Mouse (Mus musculus): ENCODE results near the gene Dscam.

Dscam gene

DNA sequence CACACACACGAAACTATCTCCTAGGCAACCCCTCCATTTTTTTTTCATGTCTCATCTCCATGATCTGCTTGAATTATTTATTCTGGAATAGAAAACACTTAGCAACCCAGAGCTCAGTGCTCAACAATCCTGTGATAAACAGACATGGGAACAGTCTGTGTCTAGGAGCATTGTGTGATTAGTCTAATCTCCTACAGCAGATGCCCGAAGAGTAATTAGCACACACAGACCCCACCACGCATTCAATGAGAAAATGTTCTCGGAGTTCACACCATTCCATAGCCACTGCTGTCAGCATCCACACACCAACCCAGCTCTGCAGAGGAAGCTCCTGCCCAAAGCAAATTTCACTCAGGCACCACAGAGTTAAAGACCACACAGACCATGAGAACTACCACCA is 146.1 kb downstream of the Dscam start:
- ATAC-seq (ENCODE audit: insufficient number of reproducible peaks, low FRiP score, low TSS enrichment): no peak

- no peak for ATAC-seq (ENCODE audit: insufficient number of reproducible peaks, low FRiP score, low TSS enrichment)
Measured at GRCm38 (mm10) chr16:97021496-97021895, 149.1 kb downstream of the Dscam start.

GRCm38 (mm10) chr16:97018304-97018703 is 152.2 kb downstream of the Dscam start:
- no peak for ATAC-seq (ENCODE audit: insufficient number of reproducible peaks, low FRiP score, low TSS enrichment)

GRCm38 (mm10) chr16:97017171-97017738 is 153.3 kb downstream of the Dscam start:
- ATAC-seq (ENCODE audit: insufficient number of reproducible peaks, low FRiP score, low TSS enrichment): no peak

- ATAC-seq (ENCODE audit: insufficient number of reproducible peaks, low FRiP score, low TSS enrichment): peak; percentile 43; the same call in 1 of the 2 replicates
Measured at GRCm38 (mm10) chr16:97016244-97016850, 154.2 kb downstream of the Dscam start.

DNA sequence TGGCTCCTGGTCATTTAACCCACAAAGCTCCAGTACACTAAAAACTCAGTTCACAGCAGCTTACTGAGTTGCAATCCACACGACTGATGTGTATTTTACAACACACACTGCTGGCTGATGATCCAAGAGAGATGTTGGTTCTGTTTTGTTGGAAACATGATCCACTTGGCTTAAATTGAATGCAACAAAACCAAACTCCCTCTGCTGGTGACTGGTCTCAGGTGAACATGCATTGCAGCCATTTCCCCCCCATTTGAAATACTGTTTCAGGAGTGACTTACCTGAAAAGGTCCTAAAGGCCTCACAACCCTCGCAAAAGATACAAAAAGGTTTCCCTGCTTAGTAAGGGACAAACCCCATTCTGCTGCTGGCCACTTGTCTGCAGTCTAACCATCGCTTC is 156.2 kb downstream of the Dscam start:
- ATAC-seq (ENCODE audit: insufficient number of reproducible peaks, low FRiP score, low TSS enrichment): no peak

DNA sequence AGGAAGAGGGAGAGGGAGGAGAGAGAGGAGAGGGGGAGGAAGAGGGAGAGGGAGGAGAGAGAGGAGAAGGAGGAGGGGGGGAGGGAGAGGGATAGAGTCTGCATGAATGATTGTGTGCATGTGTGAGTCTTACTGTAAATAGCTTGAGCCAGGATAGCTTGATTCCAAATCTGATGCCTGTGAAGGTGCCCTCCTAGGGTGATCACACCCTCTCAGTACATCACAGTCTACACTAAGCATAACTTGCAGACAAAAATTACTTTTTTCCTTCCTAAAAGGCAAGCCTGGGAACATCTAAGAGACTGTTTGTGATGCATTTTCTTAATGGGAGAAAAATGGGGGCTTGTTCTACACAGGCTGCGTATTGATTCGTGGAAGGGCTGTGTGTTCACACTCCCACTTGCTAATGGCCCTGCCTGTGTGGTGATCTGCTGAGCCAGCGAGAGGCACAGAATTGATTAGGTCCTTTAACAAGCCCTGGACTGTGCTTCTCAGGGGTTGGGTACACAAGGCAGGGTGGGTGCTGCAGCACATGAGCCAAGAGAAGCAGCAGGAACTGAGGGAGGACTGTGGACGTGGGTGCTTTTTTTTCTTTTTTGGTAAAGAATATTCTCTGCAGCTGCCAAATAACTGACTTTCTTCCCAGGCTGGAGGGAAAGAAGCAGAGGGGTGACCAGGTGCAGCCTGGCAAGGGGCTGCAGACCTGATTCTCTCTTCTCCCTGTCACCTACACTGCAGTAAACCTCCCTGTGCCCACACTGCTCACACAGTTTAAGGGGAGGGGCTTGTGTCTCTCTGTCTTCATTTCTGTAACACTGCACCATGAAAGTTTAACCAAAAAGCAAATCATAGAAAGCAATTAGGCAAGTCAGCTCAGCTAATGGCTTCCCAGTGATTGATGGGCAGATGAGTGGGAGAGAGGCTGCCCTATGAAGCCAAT is 161.2 kb downstream of the Dscam start:
- no peak for ATAC-seq (ENCODE audit: insufficient number of reproducible peaks, low FRiP score, low TSS enrichment)

DNA sequence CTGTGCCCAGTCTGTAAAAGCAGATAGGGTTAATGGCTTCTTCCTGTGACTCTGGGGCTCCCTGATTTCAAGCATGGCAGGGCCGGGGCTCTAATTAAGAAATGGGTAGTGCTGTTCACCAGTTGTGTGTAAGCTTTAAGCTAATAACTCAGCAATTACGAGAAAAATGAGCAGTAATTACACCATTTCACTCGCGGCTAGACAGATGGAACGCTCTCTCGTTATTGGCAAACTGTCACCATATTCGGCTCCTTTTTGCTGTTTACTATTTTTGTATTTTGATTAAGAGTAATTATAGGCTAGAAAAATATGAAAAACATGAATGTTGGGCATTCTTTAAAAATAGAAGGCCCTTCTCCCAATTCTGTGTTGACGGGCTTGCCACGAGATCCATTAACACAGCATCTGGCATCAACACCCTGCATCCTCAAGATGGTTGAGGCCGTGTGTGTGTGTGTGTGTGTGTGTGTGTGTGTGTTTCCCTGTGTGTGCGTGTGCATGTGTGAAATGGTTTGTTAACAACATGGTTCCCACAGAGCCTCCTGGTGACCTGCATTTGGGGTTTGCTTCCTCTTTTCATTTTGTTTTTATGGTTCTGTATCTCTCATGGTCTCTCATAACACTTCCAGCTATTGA is 162.5 kb downstream of the Dscam start:
- ATAC-seq (ENCODE audit: insufficient number of reproducible peaks, low FRiP score, low TSS enrichment): no peak

DNA sequence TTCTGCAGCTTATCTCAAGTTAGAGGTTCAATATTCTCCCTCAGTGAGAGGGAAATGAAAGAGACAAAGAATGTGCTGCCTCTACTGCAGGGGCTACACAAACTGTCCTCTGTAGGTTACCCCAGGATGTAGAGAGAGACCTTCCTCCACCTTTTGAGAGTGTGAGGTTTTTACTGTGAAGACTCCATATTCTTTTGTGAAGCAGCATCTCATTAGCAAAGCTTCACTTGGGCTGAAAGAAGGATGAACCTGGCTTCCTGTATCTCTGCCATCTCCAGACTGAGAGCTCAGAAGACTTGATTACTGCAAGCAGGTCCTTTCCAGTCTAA is 163.7 kb downstream of the Dscam start:
- no peak for ATAC-seq (ENCODE audit: insufficient number of reproducible peaks, low FRiP score, low TSS enrichment)

GRCm38 (mm10) chr16:97006041-97006853 is 164.3 kb downstream of the Dscam start:
- no peak for ATAC-seq (ENCODE audit: insufficient number of reproducible peaks, low FRiP score, low TSS enrichment)

GRCm38 (mm10) chr16:97003965-97004364 is 166.6 kb downstream of the Dscam start:
- ATAC-seq (ENCODE audit: insufficient number of reproducible peaks, low FRiP score, low TSS enrichment): no peak

GRCm38 (mm10) chr16:97002837-97003236 is 167.7 kb downstream of the Dscam start:
- ATAC-seq (ENCODE audit: insufficient number of reproducible peaks, low FRiP score, low TSS enrichment): no peak

DNA sequence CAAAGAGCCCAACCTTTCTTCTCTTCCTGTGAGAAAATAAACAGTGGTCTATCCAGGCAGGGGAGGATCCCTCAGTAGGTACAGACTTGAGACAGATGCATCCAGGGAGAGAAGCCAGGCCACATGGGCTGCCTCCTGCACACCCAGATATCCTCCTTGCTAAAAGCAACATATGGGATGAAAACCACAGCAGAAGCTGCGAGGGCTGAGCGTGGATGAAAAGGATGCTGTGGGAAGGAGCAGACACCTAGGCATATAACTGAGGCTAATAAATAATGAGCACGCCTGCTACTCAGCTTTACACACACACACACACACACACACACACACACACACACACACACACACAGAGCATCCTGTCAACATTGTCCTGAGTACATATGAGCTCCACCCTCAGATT is 168.4 kb downstream of the Dscam start:
- ATAC-seq (ENCODE audit: insufficient number of reproducible peaks, low FRiP score, low TSS enrichment): no peak

DNA sequence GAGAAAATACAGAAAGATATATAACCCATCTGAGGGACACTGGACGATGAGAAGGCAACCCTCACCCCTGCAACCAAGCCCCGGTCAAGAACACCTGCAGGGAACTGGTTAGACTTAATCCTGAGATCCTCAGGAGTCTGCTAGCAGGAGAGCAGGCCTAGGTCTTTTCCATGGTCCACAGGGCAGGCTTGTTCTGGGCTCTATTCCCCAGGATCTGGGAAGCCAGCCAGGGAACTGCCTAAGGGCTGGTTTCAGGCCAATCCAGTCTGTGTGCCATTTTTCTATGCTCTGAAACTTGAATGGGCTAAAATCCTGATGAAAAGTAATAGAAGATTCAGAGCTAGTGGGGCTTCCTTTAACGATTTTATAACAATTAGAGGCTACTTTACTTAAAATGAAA is 173.7 kb downstream of the Dscam start:
- ATAC-seq (ENCODE audit: insufficient number of reproducible peaks, low FRiP score, low TSS enrichment): peak; percentile 76

DNA sequence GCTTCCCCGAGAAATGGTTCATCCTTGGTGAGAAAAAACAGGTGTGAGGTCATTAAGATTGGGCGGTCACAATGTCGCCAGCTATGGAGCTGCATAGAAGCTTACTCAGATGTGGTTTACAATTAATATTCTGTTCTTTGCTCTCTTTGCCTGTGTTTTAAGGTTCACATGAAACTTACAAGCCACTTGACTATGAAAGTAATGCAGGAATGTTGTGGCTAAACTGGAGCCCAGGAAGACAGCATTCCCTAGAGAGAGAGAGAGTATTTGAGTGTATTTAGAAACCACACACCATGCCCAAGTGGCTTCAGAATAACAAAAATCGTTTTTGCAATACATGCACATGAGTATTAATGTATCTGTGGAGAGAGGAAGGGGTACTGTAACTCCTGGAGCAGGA is 174.7 kb downstream of the Dscam start:
- no peak for ATAC-seq (ENCODE audit: insufficient number of reproducible peaks, low FRiP score, low TSS enrichment)

DNA sequence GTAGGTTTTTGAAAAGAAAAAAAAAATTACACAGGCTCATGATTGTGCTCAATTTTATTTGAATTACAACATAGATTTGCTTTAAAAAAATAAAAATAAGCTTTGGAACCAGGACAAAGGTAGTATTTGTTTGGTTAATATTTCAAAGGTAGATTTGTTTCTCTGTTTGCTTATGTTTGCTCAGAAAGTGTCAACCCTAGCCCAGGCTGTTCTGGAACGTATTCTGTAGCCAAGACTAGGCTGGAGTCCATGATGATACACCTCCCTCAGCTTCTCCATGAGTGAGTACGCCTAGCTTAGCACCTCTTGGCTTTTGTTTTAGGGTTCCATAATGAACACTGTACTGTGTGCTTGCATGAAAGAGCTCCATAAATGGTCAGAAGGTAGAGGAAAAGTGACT is 183.2 kb downstream of the Dscam start:
- ATAC-seq (ENCODE audit: insufficient number of reproducible peaks, low FRiP score, low TSS enrichment): no peak

DNA sequence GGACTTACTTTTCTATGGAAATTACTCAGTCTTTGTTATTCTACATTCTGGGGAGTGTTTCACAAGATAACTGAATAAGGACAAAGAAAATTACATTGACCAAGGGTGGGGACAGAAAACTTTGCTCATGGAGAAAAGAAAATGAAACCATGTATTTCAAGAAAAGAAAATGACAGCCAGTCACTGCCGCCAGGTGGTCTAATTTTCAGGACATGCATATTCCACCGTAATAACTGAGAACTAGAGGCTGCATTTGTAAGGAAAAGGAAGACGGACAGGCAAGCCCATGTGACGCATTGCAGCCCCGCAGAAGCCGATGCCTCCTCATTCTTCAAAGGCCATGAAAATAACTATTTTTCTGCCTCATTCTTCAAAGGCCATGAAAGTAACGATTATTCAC is 197.3 kb downstream of the Dscam start:
- ATAC-seq (ENCODE audit: insufficient number of reproducible peaks, low FRiP score, low TSS enrichment): no peak

DNA sequence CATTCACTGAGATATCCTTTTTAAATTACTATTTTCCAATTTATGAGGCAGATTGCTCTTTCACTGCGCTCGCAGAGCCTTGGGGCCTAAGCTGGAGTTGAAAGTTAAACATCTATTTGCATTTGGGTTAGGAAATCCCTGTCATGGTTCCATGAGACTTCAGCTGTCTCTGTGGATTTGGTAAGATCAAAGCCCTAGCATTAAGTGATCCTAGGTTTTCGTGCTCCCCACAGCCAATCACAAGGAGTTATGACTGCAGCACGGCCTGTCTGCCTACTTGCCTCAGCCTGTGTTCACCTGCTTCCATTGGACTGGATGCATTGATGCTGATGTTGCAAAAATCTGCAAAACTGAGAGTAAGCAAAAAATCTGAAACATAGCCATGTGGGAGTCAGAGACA is 198.8 kb downstream of the Dscam start:
- no peak for ATAC-seq (ENCODE audit: insufficient number of reproducible peaks, low FRiP score, low TSS enrichment)

DNA sequence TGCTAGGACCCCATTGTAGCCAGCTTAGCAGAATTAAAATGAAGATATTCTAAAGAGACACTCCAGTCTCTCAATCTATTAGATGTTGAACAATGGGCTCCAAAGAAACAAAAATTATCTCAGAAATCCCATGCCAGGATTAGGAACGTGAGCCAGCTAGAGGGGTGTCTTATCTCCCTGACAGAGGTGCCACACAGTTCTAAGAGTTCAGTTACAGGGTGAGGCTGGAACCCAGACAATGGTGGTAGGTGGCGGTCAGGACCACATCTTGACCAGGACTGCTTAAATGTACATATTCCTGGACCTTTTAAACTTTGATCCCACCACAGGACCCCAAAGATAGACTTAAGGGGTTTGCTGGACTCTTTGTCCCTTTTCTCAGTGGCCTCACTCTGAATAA is 200.1 kb downstream of the Dscam start:
- ATAC-seq (ENCODE audit: insufficient number of reproducible peaks, low FRiP score, low TSS enrichment): no peak

DNA sequence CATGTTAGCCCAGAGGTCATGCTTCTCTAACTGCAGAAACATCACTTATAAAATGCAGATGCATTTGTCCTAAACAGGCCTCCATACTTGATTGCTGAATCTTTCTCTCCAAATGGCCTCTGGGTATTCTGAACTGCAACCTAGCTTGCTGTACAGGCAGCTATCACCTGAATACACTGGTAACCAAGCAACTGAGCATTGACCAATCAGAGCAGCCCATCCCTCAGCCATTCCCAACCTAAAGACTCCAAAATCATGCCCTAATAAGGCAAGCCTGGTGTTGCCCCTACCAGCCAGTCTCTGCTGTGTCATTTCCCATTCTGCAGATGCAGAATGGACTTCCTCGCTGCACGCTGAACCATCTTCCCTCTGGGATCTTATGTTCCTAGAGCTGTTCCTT is 200.9 kb downstream of the Dscam start:
- ATAC-seq (ENCODE audit: insufficient number of reproducible peaks, low FRiP score, low TSS enrichment): no peak

All from cerebellum, adult (tissue).